Mouse (Mus musculus) C2C12 (cell line): ENCODE measurements around the gene Mybbp1a. TPM values are rescaled to one million over a fixed set of nuclear protein-coding genes. Genes with fewer than 3 reads are reported as not detected.
A peak's percentile ranks its signal among the peaks of the same experiment; 100 is the strongest.

Experiments
- H3K27me3 ChIP-seq: one replicate; pipeline ENCODE4 v1.6.1; 2011; ENCODE audit not compliant: control insufficient read depth, insufficient read depth, insufficient read length
- H3K36me3 ChIP-seq: one replicate; pipeline ENCODE4 v1.6.1; 2011; ENCODE audit not compliant: control insufficient read depth, insufficient read depth
- H3K4me3 ChIP-seq: one replicate; pipeline ENCODE4 v1.5.1; 2011; ENCODE audit warnings: mild to moderate bottlenecking, control low read depth; ENCODE audit not compliant: poor library complexity, insufficient read depth, severe bottlenecking
- H3K79me2 ChIP-seq: one replicate; pipeline ENCODE4 v1.6.1; 2011; ENCODE audit not compliant: control insufficient read depth, insufficient read depth
- H3K79me3 ChIP-seq: one replicate; pipeline ENCODE4 v1.6.1; 2011; ENCODE audit warnings: low read depth, control low read depth
- H3ac ChIP-seq: one replicate; pipeline ENCODE3; 2011; ENCODE audit warnings: low read depth; ENCODE audit not compliant: control insufficient read depth, insufficient read length
- CEBPB ChIP-seq: IDR thresholded peaks from one replicate; pipeline ENCODE4 v1.6.1; 2011; ENCODE audit warnings: low read depth, mild to moderate bottlenecking, control low read depth, moderate library complexity
- CTCF ChIP-seq: IDR thresholded peaks from one replicate; pipeline ENCODE4 v1.5.1; 2011; ENCODE audit not compliant: control insufficient read depth, insufficient read depth, insufficient read length
- FOSL1 ChIP-seq: IDR thresholded peaks from one replicate; pipeline ENCODE4 v1.8.0; 2011; ENCODE audit warnings: mild to moderate bottlenecking, low read length; ENCODE audit not compliant: poor library complexity, insufficient read depth, severe bottlenecking
- MAX ChIP-seq: IDR thresholded peaks from one replicate; pipeline ENCODE4 v1.6.1; 2011; ENCODE audit warnings: mild to moderate bottlenecking, control low read depth
- MYOD1 ChIP-seq: IDR thresholded peaks from one replicate; pipeline ENCODE4 v1.6.1; 2011; ENCODE audit warnings: low read depth; ENCODE audit not compliant: control insufficient read depth, insufficient read length
- MYOG ChIP-seq: IDR thresholded peaks from one replicate; pipeline ENCODE4 v1.6.1; 2011; ENCODE audit not compliant: control insufficient read depth, insufficient read length; ENCODE audit errors: extremely low read depth
- USF1 ChIP-seq: IDR thresholded peaks from one replicate; pipeline ENCODE4 v1.6.1; 2011; ENCODE audit warnings: low read depth, mild to moderate bottlenecking, control low read depth, moderate library complexity
- long read RNA-seq, 2 experiments: library from polyadenylated mRNA; unstranded; transcript quantifications; one replicate each; pipeline ENCODE4 v2.0.0; 2019 to 2020
- polyA plus RNA-seq: library from polyadenylated mRNA; unstranded; fragments of >200 nt; fragmentation: generic; extraction: Trizol; gene quantifications from one replicate; pipeline ENCODE4 v1.2.1, GENCODE M21; 2012; ENCODE audit warnings: missing spikeins

Gene Mybbp1a
- 230 TPM for polyA plus RNA-seq
- long read RNA-seq, experiment 1, full-length matches to known transcripts, result 26 of 46 reads
- long read RNA-seq, experiment 1, partial matches to known transcripts, result 13 of 46 reads
- long read RNA-seq, experiment 1, other reads (novel, unspliced or antisense), result 7 of 46 reads
- long read RNA-seq, experiment 2, full-length matches to known transcripts, result 1,662 of 1,908 reads
- long read RNA-seq, experiment 2, partial matches to known transcripts, result 122 of 1,908 reads
- long read RNA-seq, experiment 2, other reads (novel, unspliced or antisense), result 124 of 1,908 reads

GRCm38 (mm10) chr11:72440965-72441664 lies at the start of gene Mybbp1a:
Gene Mybbp1a, plus strand, starts transcription at chr11:72441355.
- Histone ChIP-seq H3K4me3 (peak within 1 kb of the TSS; percentile 98), H3K79me2 (peaks cover 51% of the 10 kb centered on the region), H3K27me3 (peaks cover 3% of the 10 kb centered on the region), H3ac (peak within 1 kb of the TSS; percentile 91), H3K79me3 (peaks cover 46% of the 10 kb centered on the region), H3K36me3 (peaks cover 42% of the 10 kb centered on the region)
- no peak for TF ChIP-seq CEBPB
- TF ChIP-seq USF1, result peak; percentile 89
- TF ChIP-seq MYOD1, result no peak
- TF ChIP-seq MYOG, result no peak
- TF ChIP-seq MAX, result peak; percentile 100
- no peak for TF ChIP-seq CTCF
- TF ChIP-seq FOSL1, result no peak

- no peak overlapping the region for H3K4me3 ChIP-seq
- no peak for TF ChIP-seq USF1
- TF ChIP-seq CEBPB, result no peak
- no peak for TF ChIP-seq MAX
- H3ac ChIP-seq, result no peak overlapping the region
- peaks cover 58% of the 10 kb centered on the region for H3K27me3 ChIP-seq
- no peaks in the 10 kb centered on the region for H3K36me3 ChIP-seq
- H3K79me2 ChIP-seq, result no peaks in the 10 kb centered on the region
- H3K79me3 ChIP-seq, result no peaks in the 10 kb centered on the region
Observed at GRCm38 (mm10) chr11:72393243-72393642, 47.9 kb upstream of the Mybbp1a start.

GRCm38 (mm10) chr11:72393669-72394068 lies 47.5 kb upstream of the Mybbp1a start:
- H3K27me3 ChIP-seq, result peaks cover 58% of the 10 kb centered on the region
- no peak overlapping the region for H3ac ChIP-seq
- no peaks in the 10 kb centered on the region for H3K36me3 ChIP-seq
- no peaks in the 10 kb centered on the region for H3K79me2 ChIP-seq
- no peak overlapping the region for H3K4me3 ChIP-seq
- H3K79me3 ChIP-seq, result no peaks in the 10 kb centered on the region
- TF ChIP-seq CTCF (no peak), USF1 (no peak), MYOD1 (no peak), MAX (no peak), FOSL1 (no peak), CEBPB (no peak), MYOG (no peak)

- Histone ChIP-seq H3K79me2 (no peaks in the 10 kb centered on the region), H3K27me3 (peaks cover 54% of the 10 kb centered on the region), H3K36me3 (no peaks in the 10 kb centered on the region), H3K4me3 (no peak overlapping the region), H3K79me3 (no peaks in the 10 kb centered on the region), H3ac (no peak overlapping the region)
- TF ChIP-seq USF1, result no peak
- TF ChIP-seq CTCF, result no peak
- no peak for TF ChIP-seq MYOG
- no peak for TF ChIP-seq MYOD1
- TF ChIP-seq CEBPB, result no peak
- TF ChIP-seq MAX, result no peak
- TF ChIP-seq FOSL1, result no peak
Observed at GRCm38 (mm10) chr11:72394694-72395093, 46.5 kb upstream of the Mybbp1a start.

GRCm38 (mm10) chr11:72395652-72396051 lies 45.5 kb upstream of the Mybbp1a start:
- no peaks in the 10 kb centered on the region for H3K36me3 ChIP-seq
- peaks cover 57% of the 10 kb centered on the region for H3K27me3 ChIP-seq
- no peak overlapping the region for H3ac ChIP-seq
- no peaks in the 10 kb centered on the region for H3K79me2 ChIP-seq
- no peaks in the 10 kb centered on the region for H3K79me3 ChIP-seq
- H3K4me3 ChIP-seq, result no peak overlapping the region
- TF ChIP-seq MAX, result no peak
- TF ChIP-seq MYOD1, result no peak
- no peak for TF ChIP-seq CEBPB
- TF ChIP-seq CTCF, result no peak

- H3K27me3 ChIP-seq, result peaks cover 61% of the 10 kb centered on the region
- no peak overlapping the region for H3K4me3 ChIP-seq
- TF ChIP-seq MYOD1 (no peak), CEBPB (no peak), USF1 (no peak), MYOG (no peak)
- H3K36me3 ChIP-seq, result no peaks in the 10 kb centered on the region
- H3K79me3 ChIP-seq, result no peaks in the 10 kb centered on the region
- no peak overlapping the region for H3ac ChIP-seq
- no peaks in the 10 kb centered on the region for H3K79me2 ChIP-seq
Observed at GRCm38 (mm10) chr11:72396621-72397020, 44.5 kb upstream of the Mybbp1a start.
